Comparison of ENCODE assay signal across 10 mouse cellular contexts in the genomic region with DNA sequence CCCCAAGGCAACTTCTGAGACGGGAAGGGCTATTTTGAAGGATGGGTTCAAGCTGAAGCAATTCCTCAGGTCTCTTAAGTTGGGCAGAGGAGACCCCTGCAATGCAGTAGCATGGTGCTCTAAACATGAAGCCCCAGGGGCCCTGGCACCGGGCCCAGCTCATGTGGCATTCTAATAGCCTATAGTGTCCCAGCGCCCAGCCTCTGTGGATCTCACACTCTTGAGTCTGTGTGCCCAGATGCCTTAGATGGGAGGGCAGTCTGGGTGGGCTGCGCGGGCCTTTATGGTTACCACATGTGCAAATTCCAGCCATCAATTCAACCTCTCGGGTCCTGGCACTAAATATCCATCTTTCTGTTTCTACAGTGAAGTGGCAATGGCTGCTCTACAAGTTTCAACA. TPM values are rescaled to one million over a fixed set of nuclear protein-coding genes. Genes with fewer than 3 reads are reported as not detected.
DNase-seq lines count a peak whose midpoint lies in the region; ATAC-seq lines count a peak whose summit lies in the region.
"Had no signal": no experiment of that assay in that cellular context is flagged by ENCODE, and none has a peak within 500 bp of the region (broad histone marks: within the 10 kb centered on the region; RNA-seq: fewer than 3 reads in every experiment).

No protein-coding gene starts in this region.

- no peak for ATAC-seq in hindbrain, embryonic 16.5 days
- ATAC-seq in stomach, embryonic 16.5 days (ENCODE audit: insufficient read depth, low FRiP score), result no peak

- H3K27me3 ChIP-seq in hindbrain, embryonic 10.5 days (ENCODE audit: insufficient read depth, poor library complexity, severe bottlenecking), result peaks cover 14% of the 10 kb centered on the region
- H3K27me3 ChIP-seq in hindbrain, embryonic 16.5 days (replicated peaks; ENCODE audit: control insufficient read depth, insufficient read depth, low read length), result no peaks in the 10 kb centered on the region; the same call in 1 of the 2 replicates
- no peaks in the 10 kb centered on the region for H3K27me3 ChIP-seq in stomach, embryonic 16.5 days (ENCODE audit: control insufficient read depth, insufficient read depth, low read length)

- no peak for DNase-seq in hindbrain, embryonic 10.5 days (ENCODE audit: low spot score)
- peak; percentile 64 for DNase-seq in testis, postnatal 10 days (ENCODE audit: low spot score)
- no peak for DNase-seq in testis, postnatal 14 days (ENCODE audit: low spot score)
- peak; percentile 47 for DNase-seq in kidney, postnatal 14 days
- no peak for DNase-seq in ovary, postnatal 10 days (ENCODE audit: low spot score)
- DNase-seq in adrenal gland, postnatal 25 days, result no peak
- DNase-seq: adrenal gland, postnatal 36 days; thymus, postnatal 4 days had no signal

- peak overlapping the region; percentile 54; the same call in 1 of the 2 replicates for H3K27ac ChIP-seq in hindbrain, embryonic 10.5 days
- H3K27ac ChIP-seq in hindbrain, embryonic 16.5 days (ENCODE audit: low read depth, low read length), result no peak overlapping the region
- H3K27ac ChIP-seq in stomach, embryonic 16.5 days (ENCODE audit: low read length), result peak overlapping the region; percentile 21

- no peak overlapping the region for H3K9ac ChIP-seq in hindbrain, embryonic 16.5 days (ENCODE audit: low read depth, low read length)
- peak overlapping the region; percentile 89; the same call in 1 of the 2 replicates for H3K9ac ChIP-seq in stomach, embryonic 16.5 days (ENCODE audit: low read length)

- no peaks in the 10 kb centered on the region for H3K36me3 ChIP-seq in hindbrain, embryonic 10.5 days
- H3K36me3 ChIP-seq in hindbrain, embryonic 16.5 days (ENCODE audit: control insufficient read depth, insufficient read depth, low read length), result no peaks in the 10 kb centered on the region
- H3K36me3 ChIP-seq in stomach, embryonic 16.5 days (ENCODE audit: control insufficient read depth, insufficient read depth, low read length), result no peaks in the 10 kb centered on the region

- 43% methylated on average over 6 of the region's 6 CpGs for WGBS in hindbrain, embryonic 10.5 days
- WGBS in hindbrain, embryonic 16.5 days, result 50% methylated on average over 6 of the region's 6 CpGs
- 56% methylated on average over 6 of the region's 6 CpGs for WGBS in stomach, embryonic 16.5 days

- H3K4me2 ChIP-seq in hindbrain, embryonic 16.5 days (ENCODE audit: low read length), result no peak overlapping the region; the same call in 1 of the 2 replicates
- no peak overlapping the region for H3K4me2 ChIP-seq in stomach, embryonic 16.5 days (ENCODE audit: low read depth, low read length)

- no peaks in the 10 kb centered on the region for H3K9me3 ChIP-seq in hindbrain, embryonic 10.5 days
- no peaks in the 10 kb centered on the region for H3K9me3 ChIP-seq in hindbrain, embryonic 16.5 days (ENCODE audit: control insufficient read depth, low read length)
- H3K9me3 ChIP-seq in stomach, embryonic 16.5 days (replicated peaks; ENCODE audit: control insufficient read depth, low read length), result no peaks in the 10 kb centered on the region

- H3K4me1 ChIP-seq in hindbrain, embryonic 10.5 days (replicated peaks), result peaks cover 53% of the 10 kb centered on the region
- H3K4me1 ChIP-seq in hindbrain, embryonic 16.5 days (ENCODE audit: control insufficient read depth, insufficient read depth, low read depth, low read length), result peaks cover 4% of the 10 kb centered on the region
- H3K4me1 ChIP-seq in stomach, embryonic 16.5 days (ENCODE audit: control insufficient read depth, insufficient read depth, low read length), result peaks cover 44% of the 10 kb centered on the region

- H3K4me3 ChIP-seq in hindbrain, embryonic 10.5 days, result no peak overlapping the region
- no peak overlapping the region for H3K4me3 ChIP-seq in hindbrain, embryonic 16.5 days (ENCODE audit: low read length)
- no peak overlapping the region for H3K4me3 ChIP-seq in stomach, embryonic 16.5 days (replicated peaks; ENCODE audit: low read length)

RNA-seq across cellular contexts. Expression of gene Tns3, which starts 38.9 kb away (rescaled TPM):
- 9.7 and 10.9 TPM in 2 replicates for polyA plus RNA-seq in hindbrain, embryonic 10.5 days (2016; fragmentation: Nextera tagmentation; extraction: Ambion mirVana)
- 7.5 and 8.6 TPM in 2 replicates for polyA plus RNA-seq in hindbrain, embryonic 16.5 days (2015; fragmentation: Nextera tagmentation; extraction: Ambion mirVana)
- 28.0 and 30.4 TPM in 2 replicates for polyA plus RNA-seq in stomach, embryonic 16.5 days (2015; fragmentation: Nextera tagmentation; extraction: Ambion mirVana)
- total RNA-seq in adrenal gland, postnatal 25 days (2021), result 52.2 and 71.1 TPM in 2 replicates

Comparison
In these comparisons a context has a peak if more than half of its experiments do, and no peak if none do; other contexts are left out.
1. DNase-seq: peak in testis, postnatal 10 days (single experiment) and kidney, postnatal 14 days (single experiment); none in hindbrain, embryonic 10.5 days (single experiment), testis, postnatal 14 days (single experiment), ovary, postnatal 10 days (single experiment) and adrenal gland, postnatal 25 days (single experiment).